Mouse (Mus musculus): Measurements from ENCODE around the gene Fhad1.

Gene Fhad1

GRCm38 (mm10) chr4:141930001-141930400 lies 84.9 kb downstream of the Fhad1 start:
- DNase-seq (ENCODE audit: low spot score), result no peak

GRCm38 (mm10) chr4:141928881-141929281 lies 86.0 kb downstream of the Fhad1 start:
- DNase-seq (ENCODE audit: low spot score), result no peak

- no peak for DNase-seq (ENCODE audit: low spot score)
Observed at GRCm38 (mm10) chr4:141925781-141926345, 89.0 kb downstream of the Fhad1 start.

GRCm38 (mm10) chr4:141923961-141924360 lies 90.9 kb downstream of the Fhad1 start:
- no peak for DNase-seq (ENCODE audit: low spot score)

GRCm38 (mm10) chr4:141920391-141920790 lies 94.5 kb downstream of the Fhad1 start:
- no peak for DNase-seq (ENCODE audit: low spot score)

- DNase-seq (ENCODE audit: low spot score), result no peak
Observed at GRCm38 (mm10) chr4:141917735-141918419, 97.0 kb downstream of the Fhad1 start.

- no peak for DNase-seq (ENCODE audit: low spot score)
Observed at GRCm38 (mm10) chr4:141914040-141914439, 100.8 kb downstream of the Fhad1 start.

- DNase-seq (ENCODE audit: low spot score), result no peak
Observed at GRCm38 (mm10) chr4:141913201-141913993, 101.5 kb downstream of the Fhad1 start.

GRCm38 (mm10) chr4:141904710-141905109 lies 110.2 kb downstream of the Fhad1 start:
- no peak for DNase-seq (ENCODE audit: low spot score)

GRCm38 (mm10) chr4:141902479-141902858 lies 112.4 kb downstream of the Fhad1 start:
- no peak for DNase-seq (ENCODE audit: low spot score)

- no peak for DNase-seq (ENCODE audit: low spot score)
Observed at GRCm38 (mm10) chr4:141901711-141902478, 113.0 kb downstream of the Fhad1 start.

GRCm38 (mm10) chr4:141900421-141900820 lies 114.5 kb downstream of the Fhad1 start:
- DNase-seq (ENCODE audit: low spot score), result no peak

- no peak for DNase-seq (ENCODE audit: low spot score)
Observed at GRCm38 (mm10) chr4:141899936-141900335, 114.9 kb downstream of the Fhad1 start.

- DNase-seq (ENCODE audit: low spot score), result no peak
Observed at GRCm38 (mm10) chr4:141898905-141899304, 116.0 kb downstream of the Fhad1 start.

- no peak for DNase-seq (ENCODE audit: low spot score)
Observed at GRCm38 (mm10) chr4:141897838-141898237, 117.0 kb downstream of the Fhad1 start.

GRCm38 (mm10) chr4:141897225-141897624 lies 117.7 kb downstream of the Fhad1 start:
- DNase-seq (ENCODE audit: low spot score), result no peak

- no peak for DNase-seq (ENCODE audit: low spot score)
Observed at GRCm38 (mm10) chr4:141895772-141896171, 119.1 kb downstream of the Fhad1 start.

- no peak for DNase-seq (ENCODE audit: low spot score)
Observed at GRCm38 (mm10) chr4:141893157-141893784, 121.6 kb downstream of the Fhad1 start.

- no peak for DNase-seq (ENCODE audit: low spot score)
Observed at GRCm38 (mm10) chr4:141886385-141886968, 128.4 kb downstream of the Fhad1 start.

- no peak for DNase-seq (ENCODE audit: low spot score)
Observed at GRCm38 (mm10) chr4:141885451-141885850, 129.4 kb downstream of the Fhad1 start.

- no peak for DNase-seq (ENCODE audit: low spot score)
Observed at GRCm38 (mm10) chr4:141882858-141883257, 132.0 kb downstream of the Fhad1 start.
